Mouse (Mus musculus): Measurements from ENCODE around the gene Cbr2. TPM values are rescaled to one million over a fixed set of nuclear protein-coding genes. Genes with fewer than 3 reads are reported as not detected.
"Not testable (repeated sequence)": the region's sequence is repeated elsewhere in the genome, so short reads cannot be mapped to it uniquely, and the experiment has no call there.

Cbr2 gene
- polyA plus RNA-seq, 1 experiment from 2014 or later: 1.8 TPM

DNA sequence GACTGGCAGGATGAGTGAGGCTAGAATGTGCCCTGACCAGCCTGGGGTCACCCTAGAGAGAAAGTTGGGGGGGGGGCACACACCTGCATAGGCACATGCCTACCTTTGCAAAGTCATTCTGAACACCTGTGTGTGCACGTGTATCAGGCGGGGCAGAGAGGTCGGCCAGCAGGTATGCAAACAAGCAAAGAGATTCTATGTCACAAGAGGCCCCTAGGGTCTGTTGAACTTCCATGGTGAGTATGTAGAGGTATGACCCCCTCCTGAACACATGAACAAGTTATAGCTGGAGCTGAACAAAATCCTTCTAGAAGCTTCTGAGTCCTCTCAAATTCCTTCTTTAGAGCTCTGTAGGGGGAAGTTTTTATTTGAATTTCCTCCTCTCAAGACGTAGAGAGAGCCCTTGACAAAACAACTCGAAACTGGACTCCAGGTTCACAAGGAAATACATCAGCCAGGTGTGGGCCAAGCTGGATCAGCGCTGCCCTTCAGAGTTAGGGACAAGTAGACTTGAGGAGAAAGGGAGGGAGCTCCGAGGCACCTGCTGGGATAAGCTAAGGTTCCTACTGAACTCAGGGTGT lies 12.3 kb upstream of the Cbr2 start:
- no peak for DNase-seq (ENCODE audit: low spot score)
- ATAC-seq (replicated peaks; ENCODE audit: low FRiP score): no peak
- Histone ChIP-seq H3K4me3 (ENCODE audit: low read depth, low read length) (no peak overlapping the region), H3K9me3 (ENCODE audit: control insufficient read depth, low read length) (no peaks in the 10 kb centered on the region), H3K4me2 (ENCODE audit: low read depth, low read length, severe bottlenecking) (no peak overlapping the region), H3K36me3 (ENCODE audit: control insufficient read depth, insufficient read depth, low read length) (no peaks in the 10 kb centered on the region), H3K4me1 (replicated peaks; ENCODE audit: control insufficient read depth, insufficient read depth, low read length) (no peaks in the 10 kb centered on the region), H3K27ac (ENCODE audit: low read depth, low read length) (no peak overlapping the region), H3K27me3 (ENCODE audit: control insufficient read depth, insufficient read depth, low read length) (no peaks in the 10 kb centered on the region), H3K9ac (ENCODE audit: low read length) (no peak overlapping the region)
- 77% methylated on average over 7 of the region's 7 CpGs for WGBS

DNA sequence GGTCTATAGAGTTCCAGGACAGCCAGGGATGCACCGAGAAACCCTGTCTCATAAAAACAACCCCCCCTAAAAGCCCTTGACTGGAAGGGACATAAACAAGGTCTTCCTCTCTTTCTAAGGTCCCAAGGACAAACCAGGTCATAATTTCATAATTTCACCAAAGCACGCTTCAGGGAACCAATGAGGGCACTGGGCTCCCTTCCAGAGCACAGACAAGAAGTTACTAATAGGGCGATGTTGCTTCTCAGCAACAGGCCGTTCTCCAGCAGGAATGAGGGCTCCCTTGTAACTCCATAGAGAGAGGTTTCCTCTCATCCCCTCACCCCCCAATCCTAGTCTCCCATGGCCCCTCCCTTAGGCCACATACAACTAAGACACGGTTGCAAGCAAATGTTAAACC lies 9.1 kb upstream of the Cbr2 start:
- ATAC-seq (replicated peaks; ENCODE audit: low FRiP score): no peak
- Histone ChIP-seq H3K36me3 (ENCODE audit: control insufficient read depth, insufficient read depth, low read length) (no peaks in the 10 kb centered on the region), H3K9ac (ENCODE audit: low read length) (no peak overlapping the region), H3K27ac (ENCODE audit: low read depth, low read length) (no peak overlapping the region), H3K4me2 (ENCODE audit: low read depth, low read length, severe bottlenecking) (no peak overlapping the region), H3K27me3 (ENCODE audit: control insufficient read depth, insufficient read depth, low read length) (no peaks in the 10 kb centered on the region), H3K9me3 (ENCODE audit: control insufficient read depth, low read length) (no peaks in the 10 kb centered on the region), H3K4me3 (ENCODE audit: low read depth, low read length) (no peak overlapping the region), H3K4me1 (replicated peaks; ENCODE audit: control insufficient read depth, insufficient read depth, low read length) (no peaks in the 10 kb centered on the region)
- 91% methylated on average over 5 of the region's 5 CpGs for WGBS
- DNase-seq (ENCODE audit: low spot score): no peak

GRCm38 (mm10) chr11:120736424-120736823 lies 4.5 kb upstream of the Cbr2 start:
- Histone ChIP-seq H3K4me3 (ENCODE audit: low read depth, low read length) (no peak overlapping the region), H3K4me2 (ENCODE audit: low read depth, low read length, severe bottlenecking) (no peak overlapping the region), H3K27ac (ENCODE audit: low read depth, low read length) (no peak overlapping the region), H3K9ac (ENCODE audit: low read length) (no peak overlapping the region), H3K9me3 (ENCODE audit: control insufficient read depth, low read length) (no peaks in the 10 kb centered on the region), H3K4me1 (replicated peaks; ENCODE audit: control insufficient read depth, insufficient read depth, low read length) (no peaks in the 10 kb centered on the region), H3K27me3 (ENCODE audit: control insufficient read depth, insufficient read depth, low read length) (no peaks in the 10 kb centered on the region), H3K36me3 (ENCODE audit: control insufficient read depth, insufficient read depth, low read length) (no peaks in the 10 kb centered on the region)
- ATAC-seq (replicated peaks; ENCODE audit: low FRiP score) (no peak), DNase-seq (ENCODE audit: low spot score) (no peak)
- WGBS: 79% methylated on average over 6 of the region's 6 CpGs

DNA sequence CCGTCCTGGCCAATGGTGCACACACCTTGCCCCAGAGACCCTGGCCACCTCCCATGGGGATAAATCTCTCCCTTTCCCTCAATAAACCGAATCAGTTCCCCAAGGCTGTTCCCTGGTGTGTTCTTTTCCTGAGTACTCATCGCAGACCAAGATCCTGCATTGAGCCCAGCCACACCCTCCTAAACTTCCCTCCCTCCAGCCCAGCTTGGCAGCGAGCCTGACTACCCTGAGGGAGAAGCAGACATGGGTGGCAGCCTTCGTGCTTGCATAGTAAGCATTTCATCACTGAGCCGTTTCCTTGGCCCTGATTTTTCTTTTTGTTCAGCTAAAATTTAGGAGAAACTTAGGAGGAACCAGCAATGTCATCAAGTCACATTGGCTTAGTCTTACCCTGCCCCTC lies 1.6 kb upstream of the Cbr2 start:
- H3K36me3 ChIP-seq (ENCODE audit: control insufficient read depth, insufficient read depth, low read length): no peaks in the 10 kb centered on the region
- H3K27me3 ChIP-seq (ENCODE audit: control insufficient read depth, insufficient read depth, low read length): no peaks in the 10 kb centered on the region; the same call in 1 of the 2 replicates
- DNase-seq (ENCODE audit: low spot score) (no peak), ATAC-seq (replicated peaks; ENCODE audit: low FRiP score) (no peak)
- 78% methylated on average over 6 of the region's 6 CpGs for WGBS
- H3K4me3 ChIP-seq (ENCODE audit: low read depth, low read length): no peak overlapping the region
- no peaks in the 10 kb centered on the region; the same call in 1 of the 2 replicates for H3K4me1 ChIP-seq (replicated peaks; ENCODE audit: control insufficient read depth, insufficient read depth, low read length)
- H3K27ac ChIP-seq (ENCODE audit: low read depth, low read length): no peak overlapping the region
- no peak overlapping the region for H3K9ac ChIP-seq (ENCODE audit: low read length)
- H3K9me3 ChIP-seq (ENCODE audit: control insufficient read depth, low read length): no peaks in the 10 kb centered on the region
- H3K4me2 ChIP-seq (ENCODE audit: low read depth, low read length, severe bottlenecking): no peak overlapping the region

DNA sequence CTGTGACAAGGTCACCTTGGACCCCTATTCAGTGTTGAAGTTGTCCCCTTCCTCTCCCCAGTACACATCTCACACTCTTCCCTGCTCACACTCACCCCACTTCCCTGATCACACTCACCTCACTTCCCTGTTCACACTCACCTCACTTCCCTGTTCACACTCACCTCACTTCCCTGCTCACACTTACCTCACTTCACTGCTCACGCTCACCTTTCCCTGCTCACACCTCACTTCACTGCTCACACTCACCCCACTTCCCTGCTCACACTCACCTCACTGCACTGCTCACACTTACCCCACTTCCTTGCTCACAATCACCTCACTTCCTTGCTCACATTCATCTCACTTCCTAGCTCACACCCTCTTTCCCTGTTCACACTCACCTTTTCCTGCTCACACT lies 519 bp downstream of the Cbr2 start:
- H3K27me3 ChIP-seq (ENCODE audit: control insufficient read depth, insufficient read depth, low read length): no peaks in the 10 kb centered on the region; the same call in 1 of the 2 replicates
- 97% methylated on average over 1 of the region's 1 CpGs for WGBS
- no peak overlapping the region for H3K9ac ChIP-seq (ENCODE audit: low read length)
- H3K36me3 ChIP-seq (ENCODE audit: control insufficient read depth, insufficient read depth, low read length): no peaks in the 10 kb centered on the region
- DNase-seq (ENCODE audit: low spot score): no peak
- H3K4me1 ChIP-seq (replicated peaks; ENCODE audit: control insufficient read depth, insufficient read depth, low read length): peaks cover 3% of the 10 kb centered on the region; the same call in 1 of the 2 replicates
- no peak overlapping the region for H3K4me3 ChIP-seq (ENCODE audit: low read depth, low read length)
- no peak for ATAC-seq (replicated peaks; ENCODE audit: low FRiP score)
- H3K9me3 ChIP-seq (ENCODE audit: control insufficient read depth, low read length): no peaks in the 10 kb centered on the region
- no peak overlapping the region for H3K27ac ChIP-seq (ENCODE audit: low read depth, low read length)
- no peak overlapping the region for H3K4me2 ChIP-seq (ENCODE audit: low read depth, low read length, severe bottlenecking)

DNA sequence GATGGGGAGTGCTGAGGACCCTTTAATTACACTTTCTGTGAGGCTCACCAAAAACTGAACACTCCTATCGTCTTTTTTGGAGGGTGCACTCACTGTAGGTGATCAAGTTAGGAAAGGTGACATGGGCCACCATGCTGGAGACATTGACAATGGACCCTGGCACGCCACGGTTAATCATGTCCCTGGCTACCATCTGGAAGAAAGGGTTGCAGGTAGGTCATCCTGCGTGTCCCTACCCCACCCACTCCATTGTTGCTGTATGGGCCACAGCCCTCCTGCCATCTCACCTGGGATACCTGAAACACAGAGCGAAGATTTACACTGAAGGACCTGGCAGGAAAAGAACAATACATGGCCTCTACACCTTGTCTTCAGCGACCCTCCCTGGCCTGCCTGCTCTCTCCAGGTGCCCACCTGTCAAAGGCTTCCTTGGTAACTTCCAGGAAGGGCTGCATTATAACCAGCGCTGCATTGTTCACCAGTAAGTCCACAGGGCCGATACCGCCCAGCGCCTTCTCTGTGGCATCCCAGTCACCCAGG lies 1.5 kb downstream of the Cbr2 start:
- Histone ChIP-seq H3K27ac (ENCODE audit: low read depth, low read length) (no peak overlapping the region), H3K4me2 (ENCODE audit: low read depth, low read length, severe bottlenecking) (no peak overlapping the region), H3K4me1 (replicated peaks; ENCODE audit: control insufficient read depth, insufficient read depth, low read length) (peaks cover 3% of the 10 kb centered on the region; the same call in 1 of the 2 replicates), H3K4me3 (ENCODE audit: low read depth, low read length) (no peak overlapping the region), H3K9me3 (ENCODE audit: control insufficient read depth, low read length) (no peaks in the 10 kb centered on the region), H3K36me3 (ENCODE audit: control insufficient read depth, insufficient read depth, low read length) (no peaks in the 10 kb centered on the region), H3K27me3 (ENCODE audit: control insufficient read depth, insufficient read depth, low read length) (no peaks in the 10 kb centered on the region; the same call in 1 of the 2 replicates), H3K9ac (ENCODE audit: low read length) (no peak overlapping the region)
- WGBS: 83% methylated on average over 10 of the region's 10 CpGs
- DNase-seq (ENCODE audit: low spot score): no peak
- ATAC-seq (replicated peaks; ENCODE audit: low FRiP score): no peak

DNA sequence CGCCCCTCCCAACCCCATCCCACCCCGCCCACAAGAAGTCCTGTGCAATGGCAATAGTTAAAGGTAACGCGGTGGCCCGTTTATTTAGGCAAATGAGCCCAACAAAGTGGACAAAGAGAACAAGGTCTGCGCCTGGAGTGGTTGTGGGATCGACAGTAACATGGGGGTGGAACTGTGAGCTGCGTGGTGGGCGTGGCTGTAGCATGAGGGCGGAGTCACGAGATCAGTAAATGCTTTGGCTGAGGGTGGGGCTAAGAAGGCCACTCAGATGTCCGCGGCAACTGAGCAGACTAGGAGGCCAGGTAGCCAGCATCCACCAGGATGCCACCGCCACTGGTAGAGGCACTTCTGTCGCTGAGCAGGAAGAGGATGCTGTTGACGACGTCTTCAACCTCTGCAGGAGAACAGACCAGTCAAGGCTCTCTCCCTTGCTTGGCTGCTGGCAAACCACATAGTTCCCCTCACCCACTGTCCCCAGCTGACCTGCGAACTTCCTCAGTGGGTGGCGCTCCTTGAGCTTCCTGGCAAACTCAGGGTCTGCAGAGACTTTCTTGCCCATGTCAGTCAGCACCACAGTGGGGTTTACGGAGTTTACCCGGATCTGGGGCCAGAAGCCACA lies 2.4 kb downstream of the Cbr2 start:
- not testable (repeated sequence) for H3K4me3 ChIP-seq (ENCODE audit: low read depth, low read length); H3K36me3 ChIP-seq (ENCODE audit: control insufficient read depth, insufficient read depth, low read length); H3K27ac ChIP-seq (ENCODE audit: low read depth, low read length); H3K4me1 ChIP-seq (replicated peaks; ENCODE audit: control insufficient read depth, insufficient read depth, low read length); H3K9me3 ChIP-seq (ENCODE audit: control insufficient read depth, low read length); H3K27me3 ChIP-seq (ENCODE audit: control insufficient read depth, insufficient read depth, low read length)
- WGBS: 2% methylated on average over 18 of the region's 21 CpGs
- peak; percentile 79 for DNase-seq (ENCODE audit: low spot score)
- ATAC-seq (replicated peaks; ENCODE audit: low FRiP score): 0 out of 2 replicates have a peak, but pooled peaks have one; percentile 49
- Histone ChIP-seq H3K4me2 (ENCODE audit: low read depth, low read length, severe bottlenecking) (peak overlapping the region; percentile 19; the same call in 1 of the 2 replicates), H3K9ac (ENCODE audit: low read length) (peak overlapping the region; percentile 20; the same call in 1 of the 2 replicates)

- Histone ChIP-seq H3K36me3 (ENCODE audit: control insufficient read depth, insufficient read depth, low read length) (no peaks in the 10 kb centered on the region), H3K9me3 (ENCODE audit: control insufficient read depth, low read length) (no peaks in the 10 kb centered on the region), H3K27me3 (ENCODE audit: control insufficient read depth, insufficient read depth, low read length) (no peaks in the 10 kb centered on the region; the same call in 1 of the 2 replicates), H3K9ac (ENCODE audit: low read length) (no peak overlapping the region), H3K4me2 (ENCODE audit: low read depth, low read length, severe bottlenecking) (no peak overlapping the region), H3K4me1 (replicated peaks; ENCODE audit: control insufficient read depth, insufficient read depth, low read length) (peaks cover 3% of the 10 kb centered on the region; the same call in 1 of the 2 replicates), H3K27ac (ENCODE audit: low read depth, low read length) (no peak overlapping the region), H3K4me3 (ENCODE audit: low read depth, low read length) (no peak overlapping the region)
- DNase-seq (ENCODE audit: low spot score) (no peak), ATAC-seq (replicated peaks; ENCODE audit: low FRiP score) (no peak)
- 71% methylated on average over 11 of the region's 11 CpGs for WGBS
Observed at GRCm38 (mm10) chr11:120728530-120729240, 3.2 kb downstream of the Cbr2 start.

All from forebrain, embryonic 11.5 days (tissue).